Mouse (Mus musculus) E14TG2a.4 (cell line): ENCODE data around the gene Gm38394.

Source experiments
- CTCF ChIP-seq: conservative IDR thresholded peaks from 2 replicates; pipeline ENCODE4 v1.5.1; 2014; ENCODE audit warnings: low read length
- POU5F1 ChIP-seq: IDR thresholded peaks from 2 replicates; pipeline ENCODE4 v1.6.1; 2014; ENCODE audit warnings: low read length, borderline replicate concordance

- no peak for TF ChIP-seq CTCF
- TF ChIP-seq POU5F1: no peak
Measured at GRCm38 (mm10) chr1:133668618-133669017, 7.5 kb upstream of the Gm38394 start.
